Mouse (Mus musculus): Measurements from ENCODE around the gene Mrps35. TPM values are rescaled to one million over a fixed set of nuclear protein-coding genes. Genes with fewer than 3 reads are reported as not detected.

Gene Mrps35
- polyA plus RNA-seq (2015; fragmentation: Nextera tagmentation; extraction: Ambion mirVana): 95.7 and 101 TPM in 2 replicates

GRCm38 (mm10) chr6:147042291-147043290 lies at the start of gene Mrps35:
TSS of gene Mrps35 (plus strand) at chr6:147042764.
- H3K27ac ChIP-seq (ENCODE audit: low read length): peak within 1 kb of the TSS; percentile 87
- H3K4me1 ChIP-seq (replicated peaks; ENCODE audit: control insufficient read depth, insufficient read depth, low read length): peaks cover 19% of the 10 kb centered on the region
- peak; percentile 99 for ATAC-seq (ENCODE audit: low read depth)
- peak within 1 kb of the TSS; percentile 71 for H3K4me2 ChIP-seq (ENCODE audit: low read depth, low read length)
- no peaks in the 10 kb centered on the region for H3K27me3 ChIP-seq (ENCODE audit: control insufficient read depth, insufficient read depth, low read depth, low read length)
- WGBS: 3% methylated on average over 58 of the region's 66 CpGs
- H3K4me3 ChIP-seq (ENCODE audit: low read length): peak within 1 kb of the TSS; percentile 92
- H3K36me3 ChIP-seq (ENCODE audit: control insufficient read depth, insufficient read depth, low read length): peaks cover 11% of the 10 kb centered on the region
- H3K9ac ChIP-seq (ENCODE audit: low read length): peak within 1 kb of the TSS; percentile 96
- H3K9me3 ChIP-seq (ENCODE audit: control insufficient read depth, low read length): no peaks in the 10 kb centered on the region

GRCm38 (mm10) chr6:146994236-146994635 lies 48.3 kb upstream of the Mrps35 start:
- Histone ChIP-seq H3K27me3 (ENCODE audit: control insufficient read depth, insufficient read depth, low read depth, low read length) (no peaks in the 10 kb centered on the region), H3K36me3 (ENCODE audit: control insufficient read depth, insufficient read depth, low read length) (peaks cover 13% of the 10 kb centered on the region; the same call in 1 of the 2 replicates), H3K4me3 (ENCODE audit: low read length) (no peak overlapping the region), H3K9ac (ENCODE audit: low read length) (no peak overlapping the region), H3K27ac (ENCODE audit: low read length) (no peak overlapping the region), H3K9me3 (ENCODE audit: control insufficient read depth, low read length) (no peaks in the 10 kb centered on the region), H3K4me2 (ENCODE audit: low read depth, low read length) (no peak overlapping the region), H3K4me1 (replicated peaks; ENCODE audit: control insufficient read depth, insufficient read depth, low read length) (no peaks in the 10 kb centered on the region)
- 33% methylated on average over 5 of the region's 5 CpGs for WGBS
- ATAC-seq (ENCODE audit: low read depth): no peak

DNA sequence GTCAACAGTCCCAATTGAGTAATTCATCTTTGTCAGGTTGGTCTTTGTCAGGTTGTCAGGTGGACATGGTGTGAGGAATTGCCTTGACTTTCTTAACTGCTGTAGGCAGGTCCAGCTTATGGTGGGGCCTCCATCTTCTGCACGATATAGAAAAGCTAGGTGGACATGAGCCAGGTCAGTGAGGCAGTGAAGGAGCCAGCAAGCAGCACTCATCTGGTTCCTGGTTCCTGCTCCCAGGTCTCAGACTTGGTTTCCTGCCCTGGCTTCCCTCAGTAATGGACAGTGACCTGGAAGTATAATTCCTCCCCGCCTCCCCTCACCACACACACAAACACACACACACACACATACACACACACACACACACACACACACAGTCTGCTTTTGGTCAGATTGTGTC lies 47.2 kb upstream of the Mrps35 start:
- ATAC-seq (ENCODE audit: low read depth): no peak
- Histone ChIP-seq H3K27ac (ENCODE audit: low read length) (no peak overlapping the region), H3K4me2 (ENCODE audit: low read depth, low read length) (no peak overlapping the region), H3K9ac (ENCODE audit: low read length) (no peak overlapping the region), H3K4me1 (replicated peaks; ENCODE audit: control insufficient read depth, insufficient read depth, low read length) (no peaks in the 10 kb centered on the region), H3K9me3 (ENCODE audit: control insufficient read depth, low read length) (no peaks in the 10 kb centered on the region), H3K4me3 (ENCODE audit: low read length) (no peak overlapping the region), H3K36me3 (ENCODE audit: control insufficient read depth, insufficient read depth, low read length) (peaks cover 13% of the 10 kb centered on the region), H3K27me3 (ENCODE audit: control insufficient read depth, insufficient read depth, low read depth, low read length) (no peaks in the 10 kb centered on the region)
- WGBS: 88% methylated on average over 2 of the region's 2 CpGs

DNA sequence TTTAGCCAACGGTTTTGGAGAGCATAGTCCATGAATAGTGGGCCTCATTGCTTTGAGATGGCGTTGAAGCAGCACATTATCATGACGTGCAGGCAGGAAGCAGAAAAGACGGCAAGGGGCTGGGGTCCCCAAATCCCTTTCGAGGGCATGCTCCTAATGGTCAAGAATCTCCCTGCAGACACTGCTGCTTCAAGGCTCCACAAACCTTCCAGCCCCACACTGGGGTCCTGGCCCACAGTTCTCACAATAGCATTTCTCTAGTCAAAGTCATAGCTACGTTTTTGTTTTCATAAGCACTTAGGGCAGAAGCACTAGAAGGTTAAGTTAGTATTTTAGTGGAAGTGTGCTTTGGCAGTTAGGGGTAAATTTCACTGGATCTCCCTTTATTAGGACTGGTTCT lies 46.7 kb upstream of the Mrps35 start:
- no peak overlapping the region for H3K4me3 ChIP-seq (ENCODE audit: low read length)
- H3K27ac ChIP-seq (ENCODE audit: low read length): no peak overlapping the region
- no peak overlapping the region for H3K4me2 ChIP-seq (ENCODE audit: low read depth, low read length)
- WGBS: 80% methylated on average over 6 of the region's 6 CpGs
- H3K36me3 ChIP-seq (ENCODE audit: control insufficient read depth, insufficient read depth, low read length): peaks cover 16% of the 10 kb centered on the region
- H3K4me1 ChIP-seq (replicated peaks; ENCODE audit: control insufficient read depth, insufficient read depth, low read length): no peaks in the 10 kb centered on the region
- no peak for ATAC-seq (ENCODE audit: low read depth)
- H3K9me3 ChIP-seq (ENCODE audit: control insufficient read depth, low read length): no peaks in the 10 kb centered on the region
- no peaks in the 10 kb centered on the region for H3K27me3 ChIP-seq (ENCODE audit: control insufficient read depth, insufficient read depth, low read depth, low read length)
- H3K9ac ChIP-seq (ENCODE audit: low read length): no peak overlapping the region

- H3K36me3 ChIP-seq (ENCODE audit: control insufficient read depth, insufficient read depth, low read length): peaks cover 20% of the 10 kb centered on the region
- 58% methylated on average over 6 of the region's 6 CpGs for WGBS
- H3K9ac ChIP-seq (ENCODE audit: low read length): no peak overlapping the region
- H3K9me3 ChIP-seq (ENCODE audit: control insufficient read depth, low read length): no peaks in the 10 kb centered on the region
- ATAC-seq (ENCODE audit: low read depth): no peak
- H3K27me3 ChIP-seq (ENCODE audit: control insufficient read depth, insufficient read depth, low read depth, low read length): no peaks in the 10 kb centered on the region
- no peaks in the 10 kb centered on the region for H3K4me1 ChIP-seq (replicated peaks; ENCODE audit: control insufficient read depth, insufficient read depth, low read length)
- no peak overlapping the region for H3K4me2 ChIP-seq (ENCODE audit: low read depth, low read length)
- H3K4me3 ChIP-seq (ENCODE audit: low read length): no peak overlapping the region
- no peak overlapping the region for H3K27ac ChIP-seq (ENCODE audit: low read length)
These were observed 45.6 kb upstream of the Mrps35 start for GRCm38 (mm10) chr6:146997006-146997405.

- H3K9me3 ChIP-seq (ENCODE audit: control insufficient read depth, low read length): no peaks in the 10 kb centered on the region
- H3K9ac ChIP-seq (ENCODE audit: low read length): no peak overlapping the region
- 86% methylated on average over 4 of the region's 4 CpGs for WGBS
- no peak for ATAC-seq (ENCODE audit: low read depth)
- no peak overlapping the region for H3K27ac ChIP-seq (ENCODE audit: low read length)
- H3K4me2 ChIP-seq (ENCODE audit: low read depth, low read length): no peak overlapping the region
- H3K27me3 ChIP-seq (ENCODE audit: control insufficient read depth, insufficient read depth, low read depth, low read length): no peaks in the 10 kb centered on the region
- H3K4me1 ChIP-seq (replicated peaks; ENCODE audit: control insufficient read depth, insufficient read depth, low read length): no peaks in the 10 kb centered on the region
- no peak overlapping the region for H3K4me3 ChIP-seq (ENCODE audit: low read length)
- H3K36me3 ChIP-seq (ENCODE audit: control insufficient read depth, insufficient read depth, low read length): peaks cover 22% of the 10 kb centered on the region
These were observed 43.9 kb upstream of the Mrps35 start for GRCm38 (mm10) chr6:146998710-146999109.

- H3K4me2 ChIP-seq (ENCODE audit: low read depth, low read length): no peak overlapping the region
- H3K9ac ChIP-seq (ENCODE audit: low read length): no peak overlapping the region
- no peaks in the 10 kb centered on the region for H3K9me3 ChIP-seq (ENCODE audit: control insufficient read depth, low read length)
- H3K4me1 ChIP-seq (replicated peaks; ENCODE audit: control insufficient read depth, insufficient read depth, low read length): no peaks in the 10 kb centered on the region
- 83% methylated on average over 9 of the region's 9 CpGs for WGBS
- peaks cover 22% of the 10 kb centered on the region for H3K36me3 ChIP-seq (ENCODE audit: control insufficient read depth, insufficient read depth, low read length)
- no peak overlapping the region for H3K4me3 ChIP-seq (ENCODE audit: low read length)
- H3K27ac ChIP-seq (ENCODE audit: low read length): no peak overlapping the region
- ATAC-seq (ENCODE audit: low read depth): no peak
- no peaks in the 10 kb centered on the region for H3K27me3 ChIP-seq (ENCODE audit: control insufficient read depth, insufficient read depth, low read depth, low read length)
These were observed 43.3 kb upstream of the Mrps35 start for GRCm38 (mm10) chr6:146999302-146999701.

DNA sequence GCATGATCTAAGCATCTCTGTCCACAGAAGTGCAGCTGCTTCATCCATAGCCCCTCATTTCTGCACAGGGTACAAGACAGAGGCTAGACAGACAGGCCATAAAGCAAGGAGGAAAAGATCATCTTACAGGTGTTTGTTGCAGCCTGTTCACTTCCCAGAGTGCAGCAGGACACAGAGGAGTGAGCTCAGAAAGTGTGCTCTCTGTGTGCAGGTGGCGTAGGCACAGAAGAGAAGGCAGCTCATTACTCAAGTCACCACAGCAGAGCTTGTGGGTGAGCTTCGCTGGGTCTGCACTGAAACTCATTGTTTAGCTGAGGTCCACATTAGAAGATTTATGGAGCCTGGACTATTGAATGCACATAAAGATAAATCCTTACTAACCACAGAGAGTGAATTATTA lies 42.8 kb upstream of the Mrps35 start:
- no peaks in the 10 kb centered on the region for H3K4me1 ChIP-seq (replicated peaks; ENCODE audit: control insufficient read depth, insufficient read depth, low read length)
- no peak overlapping the region for H3K9ac ChIP-seq (ENCODE audit: low read length)
- no peak overlapping the region for H3K4me3 ChIP-seq (ENCODE audit: low read length)
- H3K27ac ChIP-seq (ENCODE audit: low read length): no peak overlapping the region
- no peak overlapping the region for H3K4me2 ChIP-seq (ENCODE audit: low read depth, low read length)
- H3K36me3 ChIP-seq (ENCODE audit: control insufficient read depth, insufficient read depth, low read length): peaks cover 22% of the 10 kb centered on the region
- H3K27me3 ChIP-seq (ENCODE audit: control insufficient read depth, insufficient read depth, low read depth, low read length): no peaks in the 10 kb centered on the region
- 65% methylated on average over 2 of the region's 2 CpGs for WGBS
- no peak for ATAC-seq (ENCODE audit: low read depth)
- no peaks in the 10 kb centered on the region for H3K9me3 ChIP-seq (ENCODE audit: control insufficient read depth, low read length)

DNA sequence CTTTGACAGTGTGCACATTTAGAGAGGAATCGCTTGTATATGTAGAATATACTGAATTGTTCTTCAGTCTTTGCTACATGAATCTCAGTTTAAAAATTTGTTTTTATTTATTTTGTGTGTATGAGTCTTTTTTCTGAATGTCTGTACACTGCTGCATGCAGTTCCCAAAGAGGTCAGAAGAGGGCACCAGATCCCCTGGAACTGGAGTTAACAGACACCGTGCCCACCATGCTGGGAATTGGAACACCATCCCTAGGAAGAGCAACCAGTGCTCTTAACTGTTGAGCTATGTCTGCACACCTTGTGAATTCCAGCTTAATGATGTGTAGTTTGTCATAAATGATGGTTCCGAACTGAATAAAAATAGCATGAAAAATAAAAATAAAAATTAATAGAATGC lies 34.4 kb upstream of the Mrps35 start:
- no peak overlapping the region for H3K4me2 ChIP-seq (ENCODE audit: low read depth, low read length)
- no peak overlapping the region for H3K27ac ChIP-seq (ENCODE audit: low read length)
- no peak overlapping the region for H3K9ac ChIP-seq (ENCODE audit: low read length)
- H3K4me1 ChIP-seq (replicated peaks; ENCODE audit: control insufficient read depth, insufficient read depth, low read length): no peaks in the 10 kb centered on the region
- 67% methylated on average over 3 of the region's 3 CpGs for WGBS
- no peaks in the 10 kb centered on the region for H3K27me3 ChIP-seq (ENCODE audit: control insufficient read depth, insufficient read depth, low read depth, low read length)
- no peak for ATAC-seq (ENCODE audit: low read depth)
- no peaks in the 10 kb centered on the region for H3K9me3 ChIP-seq (ENCODE audit: control insufficient read depth, low read length)
- H3K36me3 ChIP-seq (ENCODE audit: control insufficient read depth, insufficient read depth, low read length): peaks cover 10% of the 10 kb centered on the region
- H3K4me3 ChIP-seq (ENCODE audit: low read length): no peak overlapping the region

Measured in lung, embryonic 16.5 days (tissue).